Mouse (Mus musculus) ES-E14 (cell line): ENCODE results near the gene Sox2. TPM values are rescaled to one million over a fixed set of nuclear protein-coding genes. Genes with fewer than 3 reads are reported as not detected.

Experiments used
- DNase-seq: peaks from one replicate; pipeline ENCODE4 v3.0.0-alpha.2; 2013; ENCODE audit warnings: low read depth, low spot score
- H3K27ac ChIP-seq: 2 replicates; pipeline ENCODE4 v1.5.1; 2012; ENCODE audit warnings: low read depth, mild to moderate bottlenecking, low read length, moderate library complexity, mixed read lengths; ENCODE audit not compliant: poor library complexity, insufficient read depth, severe bottlenecking
- H3K36me3 ChIP-seq: 2 replicates; pipeline ENCODE4 v1.6.1; 2012; ENCODE audit warnings: mild to moderate bottlenecking, low read length, moderate library complexity, mixed read lengths; ENCODE audit not compliant: control insufficient read depth, poor library complexity, insufficient read depth, severe bottlenecking
- H3K4me1 ChIP-seq, 2 experiments: fragments of 150-350 bp in 1 of 2; sonication (generic) in 1 of 2; 2 replicates each; pipeline ENCODE4 v1.6.1; 2012; ENCODE audit warnings: low read length in 2 of 2, mild to moderate bottlenecking in 1 of 2, mixed read lengths in 1 of 2; ENCODE audit not compliant: control insufficient read depth in 2 of 2, insufficient read depth in 2 of 2, poor library complexity in 1 of 2
- H3K4me3 ChIP-seq, 2 experiments: fragments of 150-350 bp in 1 of 2; sonication (generic) in 1 of 2; 2 replicates each; pipeline ENCODE4 v1.5.1; 2012; ENCODE audit warnings: low read length in 2 of 2, low read depth in 1 of 2, mild to moderate bottlenecking in 1 of 2, mixed read lengths in 1 of 2; ENCODE audit not compliant: insufficient read depth in 1 of 2, poor library complexity in 1 of 2, severe bottlenecking in 1 of 2
- H3K9ac ChIP-seq: 2 replicates; pipeline ENCODE4 v1.6.1; 2012; ENCODE audit warnings: low read depth, mild to moderate bottlenecking, low read length, mixed read lengths; ENCODE audit not compliant: poor library complexity, insufficient read depth, severe bottlenecking
- H3K9me3 ChIP-seq: fragments of 150-350 bp; sonication (generic); 2 replicates; pipeline ENCODE4 v1.6.1; 2012; ENCODE audit warnings: low read depth, mild to moderate bottlenecking, low read length; ENCODE audit not compliant: control insufficient read depth, insufficient read depth
- CHD2 ChIP-seq: IDR thresholded peaks from 2 replicates; pipeline ENCODE4 v1.6.1; 2014; ENCODE audit warnings: mild to moderate bottlenecking, low read depth, low read length, inconsistent platforms
- HCFC1 ChIP-seq: IDR thresholded peaks from 2 replicates; pipeline ENCODE4 v1.6.1; 2012; ENCODE audit warnings: low read length, inconsistent platforms, borderline replicate concordance; ENCODE audit not compliant: insufficient read depth
- MAFK ChIP-seq: IDR thresholded peaks from 2 replicates; pipeline ENCODE4 v1.6.1; 2014; ENCODE audit warnings: mild to moderate bottlenecking, low read depth, low read length, inconsistent platforms; ENCODE audit not compliant: insufficient read depth
- ZC3H11A ChIP-seq: IDR thresholded peaks from 2 replicates; pipeline ENCODE4 v1.6.1; 2012; ENCODE audit warnings: low read depth, mild to moderate bottlenecking, inconsistent platforms, low read length, borderline replicate concordance
- ZNF384 ChIP-seq: IDR thresholded peaks from 2 replicates; pipeline ENCODE4 v1.6.1; 2012; ENCODE audit warnings: low read depth, low read length, inconsistent platforms
- in situ Hi-C, 2 experiments: fragments of 600-800 bp; cut with MboI; formaldehyde crosslinking; loops; one replicate each; pipeline ENCODE4 v1.15.1; 2025; ENCODE audit warnings: low sequenced_read_pairs in 2 of 2, inconsistent platforms in 1 of 2; ENCODE audit not compliant: unreplicated experiment in 2 of 2
- total RNA-seq: library from RNA; depleted of rRNA; stranded (reverse); fragments of 300-350 nt; gene quantifications from 2 replicates; pipeline ENCODE4 v1.2.3, GENCODE M21; 2012

Gene Sox2
- total RNA-seq, 1 experiment, result 179 TPM

DNA sequence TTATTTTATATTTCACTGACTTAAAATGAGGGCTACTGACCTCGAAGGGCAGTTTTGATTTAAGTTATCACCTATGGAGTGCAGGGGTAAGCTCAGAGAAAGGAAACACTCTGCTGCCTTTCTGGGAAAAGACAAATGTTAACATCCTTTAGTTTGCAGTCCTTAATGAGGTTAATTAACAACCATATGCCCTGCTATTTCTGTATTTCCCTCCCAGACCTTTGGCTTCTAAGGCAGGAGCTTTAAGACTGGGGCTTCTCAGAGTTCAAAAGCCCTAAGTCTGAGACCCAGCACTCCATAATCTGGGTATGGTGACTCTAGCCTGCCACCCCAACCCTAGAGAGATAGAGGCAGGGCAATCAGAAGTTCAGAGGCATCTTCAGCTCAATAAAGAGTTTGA, 19.5 kb upstream of the Sox2 start:
- DNase-seq, result no peak

DNA sequence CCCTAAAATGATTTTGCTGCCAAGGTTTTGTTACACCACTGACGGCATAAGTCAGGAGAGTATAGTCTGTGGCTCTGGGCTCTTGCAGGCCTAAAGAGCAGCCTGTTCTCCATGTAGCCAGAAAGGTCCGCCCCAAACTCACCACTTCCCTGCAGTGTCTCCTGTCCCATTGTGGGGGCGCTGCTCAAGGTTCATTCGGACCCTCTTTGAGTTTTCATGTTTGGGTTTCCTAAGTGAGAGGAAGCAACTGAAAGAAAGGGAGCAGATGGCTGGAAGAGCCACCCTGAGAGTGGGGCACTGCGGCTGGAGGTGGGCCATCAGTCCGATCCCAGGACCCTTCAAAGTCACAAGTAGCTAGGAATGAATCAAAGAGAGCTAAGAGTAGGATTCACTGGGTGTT, 13.2 kb upstream of the Sox2 start:
- Histone ChIP-seq H3K4me3 (no peak overlapping the region), H3K9ac (no peak overlapping the region), H3K36me3 (no peaks in the 10 kb centered on the region), H3K27ac (no peak overlapping the region), H3K9me3 (no peaks in the 10 kb centered on the region), H3K4me1 (peaks cover 2 to 7% of the 10 kb centered on the region in 2 experiments; a peak in 3 of 4 replicates)
- no peak for DNase-seq
- TF ChIP-seq ZNF384 (no peak), CHD2 (no peak), MAFK (no peak), ZC3H11A (no peak), HCFC1 (no peak)
- in situ Hi-C loops, result no loop called here

More for the DNA sequence above, 19.5 kb upstream of the Sox2 start:
- in situ Hi-C loops, result no loop called here
- no peaks in the 10 kb centered on the region for H3K9me3 ChIP-seq
- no peak overlapping the region for H3K27ac ChIP-seq
- no peaks in the 10 kb centered on the region for H3K4me1 ChIP-seq
- H3K4me3 ChIP-seq, result no peak overlapping the region
- TF ChIP-seq ZC3H11A (no peak), HCFC1 (no peak), MAFK (no peak), ZNF384 (no peak)
- H3K9ac ChIP-seq, result no peak overlapping the region
- H3K36me3 ChIP-seq, result no peaks in the 10 kb centered on the region

DNA sequence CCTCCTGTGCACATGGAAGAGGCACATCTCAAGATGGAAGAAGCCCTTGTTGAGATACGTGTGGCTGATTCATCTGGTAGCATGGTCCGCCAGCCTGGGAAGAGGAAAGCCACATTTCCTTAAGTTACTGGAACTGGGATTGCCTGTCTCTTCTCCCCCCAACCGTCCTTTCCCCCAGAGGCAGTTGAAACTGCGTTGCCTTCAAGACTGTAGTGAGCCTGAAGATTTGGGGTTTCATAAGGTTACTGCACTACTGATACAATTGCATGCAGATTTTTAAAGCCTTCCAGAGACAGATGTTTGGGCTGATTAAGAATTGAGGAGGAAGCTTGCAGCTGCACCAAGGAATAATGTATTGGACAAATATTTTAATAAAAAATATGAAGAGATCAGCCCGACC, 12.7 kb upstream of the Sox2 start:
- in situ Hi-C loops, result no loop called here
- no peaks in the 10 kb centered on the region for H3K9me3 ChIP-seq
- DNase-seq, result no peak
- no peak overlapping the region for H3K4me3 ChIP-seq
- H3K4me1 ChIP-seq, result peaks cover 2 to 7% of the 10 kb centered on the region in 2 experiments; a peak in 3 of 4 replicates
- H3K36me3 ChIP-seq, result no peaks in the 10 kb centered on the region
- H3K9ac ChIP-seq, result no peak overlapping the region
- TF ChIP-seq MAFK (no peak), HCFC1 (no peak), CHD2 (no peak), ZC3H11A (no peak), ZNF384 (no peak)
- H3K27ac ChIP-seq, result no peak overlapping the region

DNA sequence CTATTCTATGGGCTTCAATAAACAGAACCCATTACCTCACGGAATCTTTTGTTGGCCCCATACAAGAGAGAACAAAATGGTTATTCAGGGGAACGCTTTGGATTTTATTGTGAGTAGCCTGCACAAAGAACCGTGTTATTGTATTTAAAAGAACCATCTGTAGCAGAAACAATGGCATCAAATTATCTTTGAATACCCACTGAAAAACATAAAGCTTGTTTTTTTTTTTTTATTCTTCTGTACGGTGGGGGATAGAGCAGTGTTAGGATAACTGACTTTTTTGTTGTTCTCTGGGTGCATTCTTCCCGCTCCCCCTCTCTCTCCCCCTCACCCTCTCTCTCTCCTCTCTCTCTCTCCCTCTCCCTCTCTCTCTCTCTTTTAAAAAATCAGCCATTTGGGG, 12.3 kb upstream of the Sox2 start:
- DNase-seq, result no peak
- no peaks in the 10 kb centered on the region for H3K36me3 ChIP-seq
- H3K9ac ChIP-seq, result no peak overlapping the region
- no peaks in the 10 kb centered on the region for H3K9me3 ChIP-seq
- in situ Hi-C loops, result no loop called here
- no peak for TF ChIP-seq ZNF384
- no peak for TF ChIP-seq MAFK
- TF ChIP-seq ZC3H11A, result no peak
- TF ChIP-seq CHD2, result no peak
- no peak for TF ChIP-seq HCFC1
- no peak overlapping the region for H3K4me3 ChIP-seq
- no peak overlapping the region for H3K27ac ChIP-seq
- H3K4me1 ChIP-seq, result peaks cover 4 to 7% of the 10 kb centered on the region in 2 experiments; a peak in 3 of 4 replicates

DNA sequence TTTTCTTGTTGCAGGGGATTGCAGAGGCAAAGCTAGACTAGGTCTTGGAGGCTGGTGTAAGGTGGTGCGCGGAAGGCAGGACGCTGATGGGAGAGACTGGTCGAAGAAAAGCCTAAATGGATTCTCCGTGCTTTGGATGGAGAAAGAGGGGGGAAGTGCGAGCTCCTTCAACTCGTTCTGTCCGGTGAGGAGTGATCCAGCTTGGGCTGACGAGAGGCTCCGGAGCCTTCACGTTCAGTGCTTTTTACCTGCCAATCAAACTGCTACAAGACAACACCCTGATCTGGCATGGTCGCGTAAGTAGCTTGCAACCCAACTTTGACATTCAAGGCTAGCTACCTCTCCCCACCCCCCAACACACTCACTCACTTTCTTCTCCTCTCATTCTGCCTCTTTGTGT, 11.9 kb upstream of the Sox2 start:
- no peak overlapping the region for H3K27ac ChIP-seq
- H3K4me1 ChIP-seq, result peaks cover 4 to 7% of the 10 kb centered on the region in 2 experiments; a peak in 3 of 4 replicates
- no peak overlapping the region for H3K4me3 ChIP-seq
- in situ Hi-C loops, result no loop called here
- no peaks in the 10 kb centered on the region for H3K9me3 ChIP-seq
- no peaks in the 10 kb centered on the region for H3K36me3 ChIP-seq
- TF ChIP-seq ZC3H11A (no peak), HCFC1 (no peak), MAFK (no peak), ZNF384 (no peak), CHD2 (no peak)
- no peak for DNase-seq
- no peak overlapping the region for H3K9ac ChIP-seq
